Mouse (Mus musculus) adrenal gland, postnatal 36 days (tissue): ENCODE data around the gene Gstm7. TPM values are rescaled to one million over a fixed set of nuclear protein-coding genes. Genes with fewer than 3 reads are reported as not detected.

ENCODE experiments used
- DNase-seq, 2 experiments: peaks; one replicate each; pipeline ENCODE4 v3.0.0; 2021; ENCODE audit warnings: mixed read lengths in 1 of 2
- total RNA-seq, 2 experiments: library from RNA; stranded (reverse); gene quantifications; 2 replicates each; pipeline ENCODE4 v1.2.3; 2021

Gstm7 gene
- total RNA-seq, 2 experiments from 2014 or later = 143 to 157 TPM

- no peak for DNase-seq
Measured at GRCm38 (mm10) chr3:107877005-107877404, 54.6 kb downstream of the Gstm7 start, which contains the start of gene Eps8l3. TSS of gene Eps8l3 (plus strand) at chr3:107877229.

Other genes starting within 250 kb of the Gstm7 start
- gene Ahcyl1, start 235.3 kb downstream of the Gstm7 start, total RNA-seq = 100 to 1,000 TPM; 230 to 232 TPM
- 10 to 100 TPM; 14.2 to 27.4 TPM for gene Csf1, start 171.3 kb downstream of the Gstm7 start, total RNA-seq
- not detected for gene Eps8l3, start 54.6 kb downstream of the Gstm7 start, total RNA-seq
- gene Gstm5, start 36.0 kb downstream of the Gstm7 start, total RNA-seq = 10 to 100 TPM; 28.9 to 43.7 TPM
- gene Gstm6, start 11.9 kb upstream of the Gstm7 start, total RNA-seq = 1 to 10 TPM; 4.3 to 6.0 TPM
- not detected for gene Gstm3, start 37.5 kb upstream of the Gstm7 start, total RNA-seq
- 100 to 1,000 TPM; 143 to 261 TPM for gene Gstm2, start 54.6 kb upstream of the Gstm7 start, total RNA-seq
- gene Gstm1, start 86.2 kb upstream of the Gstm7 start, total RNA-seq = 100 to 1,000 TPM; 325 to 425 TPM
- gene Gstm4, start 113.1 kb upstream of the Gstm7 start, total RNA-seq = 10 to 100 TPM; 12.0 to 19.0 TPM
- gene Ampd2, start 154.8 kb upstream of the Gstm7 start, total RNA-seq = 100 to 1,000 TPM; 133 to 143 TPM
- gene Gnat2, start 161.0 kb upstream of the Gstm7 start, total RNA-seq = 10 to 100 TPM; 11.5 to 14.7 TPM
- 100 to 1,000 TPM; 159 to 181 TPM for gene Gnai3, start 214.3 kb upstream of the Gstm7 start, total RNA-seq
- under 1 TPM; 0.13 to 0.16 TPM for gene Gpr61, start 223.1 kb upstream of the Gstm7 start, total RNA-seq